Mouse (Mus musculus) CH12.LX (cell line): ENCODE data around the gene BC030870. TPM values are rescaled to one million over a fixed set of nuclear protein-coding genes. Genes with fewer than 3 reads are reported as not detected.

ENCODE experiments used
- DNase-seq: peaks from one replicate; pipeline ENCODE4 v3.0.0-alpha.2; 2013; ENCODE audit errors: extremely low read depth
- H3K27ac ChIP-seq: 2 replicates; pipeline ENCODE4 v1.5.1; 2012; ENCODE audit warnings: low read depth, mild to moderate bottlenecking, control low read depth, moderate library complexity; ENCODE audit not compliant: insufficient read depth
- H3K27me3 ChIP-seq: replicated peaks from 2 replicates; pipeline ENCODE3; 2012; ENCODE audit warnings: inconsistent platforms
- H3K36me3 ChIP-seq, 2 experiments: replicated peaks in 1 of 2; 2 replicates each; pipeline versions ENCODE3 to v1.6.1; 2012; ENCODE audit warnings: inconsistent platforms in 1 of 2, low read length in 1 of 2, mild to moderate bottlenecking in 1 of 2, mixed read lengths in 1 of 2, moderate library complexity in 1 of 2; ENCODE audit not compliant: control insufficient read depth in 1 of 2, insufficient read depth in 1 of 2
- H3K4me1 ChIP-seq, 2 experiments: 2 replicates each; pipeline ENCODE4 v1.6.1; 2012; ENCODE audit warnings: inconsistent platforms in 1 of 2, moderate library complexity in 1 of 2; ENCODE audit not compliant: insufficient read depth in 2 of 2, control insufficient read depth in 1 of 2
- H3K4me2 ChIP-seq: 2 replicates; pipeline ENCODE4 v1.6.1; 2012; ENCODE audit warnings: low read depth, mild to moderate bottlenecking, control low read depth; ENCODE audit not compliant: poor library complexity, insufficient read depth, severe bottlenecking
- H3K4me3 ChIP-seq, 3 experiments: fragments of 150-350 bp in 1 of 3; sonication (generic) in 1 of 3; replicated peaks in 1 of 3; 2 replicates each; pipeline versions ENCODE3 to v1.5.1; 2011 to 2012; ENCODE audit warnings: low read depth in 2 of 3, low read length in 2 of 3, mild to moderate bottlenecking in 2 of 3, moderate library complexity in 2 of 3, control low read depth in 1 of 3, improper control_type of control experiment in 1 of 3, inconsistent platforms in 1 of 3, mixed read lengths in 1 of 3; ENCODE audit not compliant: poor library complexity in 1 of 3
- H3K79me2 ChIP-seq: replicated peaks from 2 replicates; pipeline ENCODE4 v1.6.1; 2012; ENCODE audit warnings: mild to moderate bottlenecking, moderate library complexity; ENCODE audit not compliant: control insufficient read depth, poor library complexity, insufficient read depth, severe bottlenecking; ENCODE audit errors: extremely low read depth
- H3K9ac ChIP-seq: 2 replicates; pipeline ENCODE4 v1.6.1; 2012; ENCODE audit warnings: low read depth, mild to moderate bottlenecking, control low read depth, moderate library complexity; ENCODE audit not compliant: insufficient read depth
- H3K9me3 ChIP-seq: replicated peaks from 2 replicates; pipeline ENCODE3; 2012; ENCODE audit warnings: low read length, inconsistent platforms, mixed read lengths
- BHLHE40 ChIP-seq: IDR thresholded peaks from 2 replicates; pipeline ENCODE4 v1.6.1; 2011; ENCODE audit warnings: mild to moderate bottlenecking, low read depth, low read length, improper control_type of control experiment
- CHD2 ChIP-seq: IDR thresholded peaks from 2 replicates; pipeline ENCODE4 v1.6.1; 2011; ENCODE audit warnings: low read length, improper control_type of control experiment
- EP300 ChIP-seq: IDR thresholded peaks from 2 replicates; pipeline ENCODE4 v1.6.1; 2011; ENCODE audit warnings: low read length, improper control_type of control experiment
- GABPA ChIP-seq: IDR thresholded peaks from 2 replicates; pipeline ENCODE4 v1.6.1; 2012; ENCODE audit warnings: low read depth, low read length, improper control_type of control experiment, inconsistent platforms; ENCODE audit not compliant: insufficient replicate concordance
- IRF4 ChIP-seq: IDR thresholded peaks from 2 replicates; pipeline ENCODE4 v1.6.1; 2014; ENCODE audit warnings: low read depth, mild to moderate bottlenecking, inconsistent platforms, low read length, improper control_type of control experiment
- JUND ChIP-seq: conservative IDR thresholded peaks from 2 replicates; pipeline ENCODE4 v1.6.1; 2011; ENCODE audit warnings: low read depth, low read length, improper control_type of control experiment
- KAT2A ChIP-seq: IDR thresholded peaks from 2 replicates; pipeline ENCODE4 v1.6.1; 2012; ENCODE audit warnings: low read length, improper control_type of control experiment, inconsistent platforms; ENCODE audit not compliant: insufficient replicate concordance
- MAX ChIP-seq: IDR thresholded peaks from 2 replicates; pipeline ENCODE4 v1.6.1; 2011; ENCODE audit warnings: low read length, improper control_type of control experiment
- POLR2AphosphoS2 ChIP-seq: IDR thresholded peaks from 2 replicates; pipeline ENCODE4 v1.6.1; 2011; ENCODE audit warnings: low read depth, low read length, improper control_type of control experiment
- RAD21 ChIP-seq: IDR thresholded peaks from 2 replicates; pipeline ENCODE4 v1.6.1; 2011; ENCODE audit warnings: low read depth, mild to moderate bottlenecking, low read length, improper control_type of control experiment, moderate library complexity
- SIN3A ChIP-seq: IDR thresholded peaks from 2 replicates; pipeline ENCODE4 v1.6.1; 2012; ENCODE audit warnings: low read length, improper control_type of control experiment, inconsistent platforms
- SMC3 ChIP-seq: IDR thresholded peaks from 2 replicates; pipeline ENCODE4 v1.6.1; 2011; ENCODE audit warnings: low read depth, low read length, improper control_type of control experiment
- ZKSCAN1 ChIP-seq: IDR thresholded peaks from 2 replicates; pipeline ENCODE4 v1.6.1; 2012; ENCODE audit warnings: low read depth, inconsistent platforms, low read length, improper control_type of control experiment, borderline replicate concordance
- ZMIZ1 ChIP-seq: IDR thresholded peaks from 2 replicates; pipeline ENCODE4 v1.6.1; 2012; ENCODE audit warnings: low read depth, mild to moderate bottlenecking, inconsistent platforms, low read length, improper control_type of control experiment
- ZNF384 ChIP-seq: IDR thresholded peaks from 2 replicates; pipeline ENCODE4 v1.6.1; 2012; ENCODE audit warnings: low read depth, low read length, improper control_type of control experiment, inconsistent platforms
- dilution Hi-C: fragments of 300-500 bp; cut with MboI; formaldehyde crosslinking; loops from 2 replicates; pipeline ENCODE4 v1.14.3; 2020; ENCODE audit warnings: low sequenced_read_pairs; ENCODE audit not compliant: extremely low pct_unique_long_range_greater_than_20kb, extremely low pct_ligation_motif_present
- in situ Hi-C: fragments of 300-500 bp; cut with MboI; formaldehyde crosslinking; loops from 3 replicates; pipeline ENCODE4 v1.14.3; 2019; ENCODE audit warnings: low sequenced_read_pairs, low pct_ligation_motif_present, low pct_unique_long_range_greater_than_20kb, mixed read lengths
- polyA plus RNA-seq: library from polyadenylated mRNA; unstranded; fragments of >175 nt; gene quantifications from 2 replicates; pipeline ENCODE4 v1.2.1, GENCODE M21; 2012; ENCODE audit warnings: low read depth; ENCODE audit not compliant: insufficient read length
- total RNA-seq, 2 experiments: library from RNA; depleted of rRNA; stranded (reverse); fragments of 300-350 nt in 1 of 2; fragments of >200 nt in 1 of 2; gene quantifications; 2 replicates each; pipeline ENCODE4 v1.2.3; 2012 to 2014

The BC030870 gene
- total and polyA plus RNA-seq, 3 experiments: not detected

DNA sequence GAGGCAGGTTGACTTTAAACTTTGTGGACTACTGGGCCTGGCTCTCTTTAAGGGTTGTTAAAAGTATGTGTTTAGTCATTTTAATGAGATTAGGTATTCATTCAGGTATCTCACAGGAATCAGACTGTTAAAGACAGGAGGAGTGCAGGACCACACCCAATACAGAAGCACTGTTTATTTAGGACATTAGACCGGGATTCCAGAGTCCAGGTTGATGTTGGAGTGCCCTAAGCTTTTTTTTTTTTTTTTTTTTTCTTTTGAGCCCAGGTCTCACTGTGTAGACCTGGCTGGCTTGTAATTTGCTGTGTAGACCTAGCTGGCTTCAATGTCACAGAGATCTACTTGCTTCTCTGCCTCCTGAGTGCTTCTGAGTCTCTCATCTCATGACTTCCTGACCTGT lies 3.3 kb downstream of the BC030870 start:
- dilution Hi-C loops: no loop called here
- H3K9ac ChIP-seq: no peak overlapping the region
- no peak overlapping the region for H3K4me2 ChIP-seq
- no peaks in the 10 kb centered on the region for H3K79me2 ChIP-seq
- TF ChIP-seq POLR2AphosphoS2: no peak
- no peak for TF ChIP-seq GABPA
- TF ChIP-seq JUND: no peak
- no peak for TF ChIP-seq SMC3
- no peak for TF ChIP-seq RAD21
- TF ChIP-seq MAX: no peak
- no peak for TF ChIP-seq KAT2A
- TF ChIP-seq ZMIZ1: no peak
- TF ChIP-seq ZKSCAN1: no peak
- TF ChIP-seq BHLHE40: no peak
- TF ChIP-seq SIN3A: no peak
- TF ChIP-seq, all 38 proteins: peak for 0
- Histone ChIP-seq H3K36me3 (no peaks in the 10 kb centered on the region), H3K9me3 (no peaks in the 10 kb centered on the region), H3K27me3 (no peaks in the 10 kb centered on the region), H3K4me3 (no peak overlapping the region), H3K4me1 (no peaks in the 10 kb centered on the region), H3K27ac (no peak overlapping the region)
- in situ Hi-C loops: no loop called here
- no peak for DNase-seq

DNA sequence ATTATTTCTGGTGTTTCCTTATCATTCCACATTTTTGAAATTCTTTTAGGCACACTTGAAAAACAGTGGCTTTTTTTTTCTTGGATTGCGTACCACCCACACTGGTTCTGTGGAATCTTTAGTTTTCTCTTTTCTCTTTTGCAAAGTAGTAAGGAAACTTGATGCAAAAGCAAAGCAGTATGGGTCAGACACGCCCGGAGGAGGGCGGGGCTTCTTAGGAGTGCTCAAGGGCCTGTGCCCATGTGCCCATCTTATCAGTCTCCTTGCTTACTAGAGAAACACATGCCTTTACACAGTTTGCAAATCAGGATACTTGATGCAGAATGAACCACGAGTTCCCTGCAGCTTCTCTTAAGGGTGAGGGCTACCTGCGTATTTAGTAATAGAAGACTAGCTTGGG lies 17.3 kb downstream of the BC030870 start:
- in situ Hi-C loops (loop anchor here (25.0 kb wide), 1 partner anchor 150 kb away; no protein-coding TSS in a partner anchor), dilution Hi-C loops (no loop called here)
- TF ChIP-seq RAD21 (no peak), CHD2 (no peak), ZNF384 (no peak), ZMIZ1 (no peak), BHLHE40 (no peak), ZKSCAN1 (no peak), EP300 (no peak), SMC3 (no peak), IRF4 (no peak)
- no peak for DNase-seq
- H3K79me2 ChIP-seq: no peaks in the 10 kb centered on the region
- H3K4me1 ChIP-seq: peaks cover 3 to 9% of the 10 kb centered on the region in 2 experiments; a peak in 3 of 4 replicates
- H3K9ac ChIP-seq: no peak overlapping the region
- H3K4me3 ChIP-seq: no peak overlapping the region
- no peaks in the 10 kb centered on the region for H3K27me3 ChIP-seq
- no peak overlapping the region for H3K4me2 ChIP-seq
- no peak overlapping the region for H3K27ac ChIP-seq
- no peaks in the 10 kb centered on the region for H3K9me3 ChIP-seq
- H3K36me3 ChIP-seq: no peaks in the 10 kb centered on the region
